Mouse (Mus musculus): ENCODE results near the gene Wnt5b.

- TF ChIP-seq POLR2A (IDR thresholded peaks at IDR 0.05; ENCODE audit: borderline replicate concordance, control insufficient read depth, low read depth, low read length) (no peak), CTCF (IDR thresholded peaks at IDR 0.05; ENCODE audit: control insufficient read depth, insufficient read depth, low read length) (peak; percentile 43; the same call in 1 of the 2 replicates)
Observed at GRCm38 (mm10) chr6:119449060-119449499, 95.1 kb downstream of the Wnt5b start.

Data from bone marrow, adult 2 months (tissue).